Mouse (Mus musculus): ENCODE measurements around the gene Ccna1. TPM values are rescaled to one million over a fixed set of nuclear protein-coding genes. Genes with fewer than 3 reads are reported as not detected.

Gene Ccna1
- polyA plus RNA-seq (2014; fragmentation: Nextera tagmentation; extraction: Ambion mirVana): 1.6 and 2.1 TPM in 2 replicates

- H3K27me3 ChIP-seq (ENCODE audit: control insufficient read depth, insufficient read depth, low read length): peaks cover 18% of the 10 kb centered on the region
- H3K4me1 ChIP-seq (ENCODE audit: control insufficient read depth, insufficient read depth, low read length): peaks cover 4% of the 10 kb centered on the region; the same call in 1 of the 2 replicates
- peak within 1 kb of the TSS; percentile 53 for H3K4me3 ChIP-seq (ENCODE audit: low read length)
- H3K4me2 ChIP-seq (replicated peaks; ENCODE audit: low read depth, low read length): peak within 1 kb of the TSS; percentile 99
- H3K9me3 ChIP-seq (ENCODE audit: control insufficient read depth, low read length): no peaks in the 10 kb centered on the region
- WGBS: 1% methylated on average over 69 of the region's 73 CpGs
- peak within 1 kb of the TSS; percentile 56 for H3K9ac ChIP-seq (ENCODE audit: low read depth, low read length)
- ATAC-seq (ENCODE audit: low FRiP score, low TSS enrichment): peak; percentile 95
- H3K27ac ChIP-seq (ENCODE audit: low read depth, low read length): no peak within 1 kb of the TSS
- no peaks in the 10 kb centered on the region for H3K36me3 ChIP-seq (ENCODE audit: control insufficient read depth, insufficient read depth, low read length)
These were observed at the start of gene Ccna1 for GRCm38 (mm10) chr3:55055038-55055746. TSS of gene Ccna1 (minus strand) at chr3:55055501.

GRCm38 (mm10) chr3:55101092-55101491 lies 45.8 kb upstream of the Ccna1 start:
- Histone ChIP-seq H3K36me3 (ENCODE audit: control insufficient read depth, insufficient read depth, low read length) (no peaks in the 10 kb centered on the region), H3K27me3 (ENCODE audit: control insufficient read depth, insufficient read depth, low read length) (no peaks in the 10 kb centered on the region), H3K4me1 (ENCODE audit: control insufficient read depth, insufficient read depth, low read length) (no peaks in the 10 kb centered on the region), H3K9me3 (ENCODE audit: control insufficient read depth, low read length) (no peaks in the 10 kb centered on the region), H3K9ac (ENCODE audit: low read depth, low read length) (no peak overlapping the region), H3K4me2 (replicated peaks; ENCODE audit: low read depth, low read length) (no peak overlapping the region), H3K4me3 (ENCODE audit: low read length) (no peak overlapping the region), H3K27ac (ENCODE audit: low read depth, low read length) (no peak overlapping the region)
- ATAC-seq (ENCODE audit: low FRiP score, low TSS enrichment): no peak

DNA sequence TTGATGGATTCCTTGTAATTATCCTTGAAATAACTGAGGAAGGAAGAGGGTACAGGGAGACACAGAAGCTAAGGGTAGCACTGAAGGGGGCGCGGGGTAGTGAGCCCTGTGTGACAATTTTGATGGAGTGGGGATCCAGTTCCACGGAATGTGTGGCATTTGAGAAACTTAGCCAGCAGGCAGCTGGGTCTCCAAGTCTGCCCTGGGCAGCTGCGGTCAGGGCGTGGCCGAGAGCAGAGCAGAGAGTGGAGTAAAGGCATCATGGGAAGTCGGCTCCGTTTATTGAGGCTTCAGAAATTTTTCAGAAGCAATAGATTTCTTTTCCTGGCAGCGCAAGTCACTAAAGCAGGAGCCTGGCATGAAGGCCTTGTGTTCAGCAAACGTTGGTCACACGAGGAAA lies 43.7 kb upstream of the Ccna1 start:
- Histone ChIP-seq H3K9ac (ENCODE audit: low read depth, low read length) (no peak overlapping the region), H3K4me1 (ENCODE audit: control insufficient read depth, insufficient read depth, low read length) (no peaks in the 10 kb centered on the region), H3K4me3 (ENCODE audit: low read length) (no peak overlapping the region), H3K27me3 (ENCODE audit: control insufficient read depth, insufficient read depth, low read length) (no peaks in the 10 kb centered on the region), H3K27ac (ENCODE audit: low read depth, low read length) (no peak overlapping the region), H3K9me3 (ENCODE audit: control insufficient read depth, low read length) (no peaks in the 10 kb centered on the region), H3K4me2 (replicated peaks; ENCODE audit: low read depth, low read length) (no peak overlapping the region), H3K36me3 (ENCODE audit: control insufficient read depth, insufficient read depth, low read length) (no peaks in the 10 kb centered on the region)
- no peak for ATAC-seq (ENCODE audit: low FRiP score, low TSS enrichment)
- 80% methylated on average over 11 of the region's 11 CpGs for WGBS

- 85% methylated on average over 2 of the region's 2 CpGs for WGBS
- no peak overlapping the region for H3K9ac ChIP-seq (ENCODE audit: low read depth, low read length)
- no peak overlapping the region for H3K4me2 ChIP-seq (replicated peaks; ENCODE audit: low read depth, low read length)
- no peaks in the 10 kb centered on the region for H3K36me3 ChIP-seq (ENCODE audit: control insufficient read depth, insufficient read depth, low read length)
- no peak for ATAC-seq (ENCODE audit: low FRiP score, low TSS enrichment)
- H3K9me3 ChIP-seq (ENCODE audit: control insufficient read depth, low read length): no peaks in the 10 kb centered on the region
- H3K4me1 ChIP-seq (ENCODE audit: control insufficient read depth, insufficient read depth, low read length): no peaks in the 10 kb centered on the region
- no peak overlapping the region for H3K4me3 ChIP-seq (ENCODE audit: low read length)
- H3K27me3 ChIP-seq (ENCODE audit: control insufficient read depth, insufficient read depth, low read length): no peaks in the 10 kb centered on the region
- no peak overlapping the region for H3K27ac ChIP-seq (ENCODE audit: low read depth, low read length)
These were observed 42.7 kb upstream of the Ccna1 start for GRCm38 (mm10) chr3:55098014-55098413.

- Histone ChIP-seq H3K4me1 (ENCODE audit: control insufficient read depth, insufficient read depth, low read length) (no peaks in the 10 kb centered on the region), H3K36me3 (ENCODE audit: control insufficient read depth, insufficient read depth, low read length) (no peaks in the 10 kb centered on the region), H3K27me3 (ENCODE audit: control insufficient read depth, insufficient read depth, low read length) (no peaks in the 10 kb centered on the region), H3K4me3 (ENCODE audit: low read length) (no peak overlapping the region), H3K4me2 (replicated peaks; ENCODE audit: low read depth, low read length) (no peak overlapping the region), H3K9me3 (ENCODE audit: control insufficient read depth, low read length) (no peaks in the 10 kb centered on the region), H3K27ac (ENCODE audit: low read depth, low read length) (no peak overlapping the region), H3K9ac (ENCODE audit: low read depth, low read length) (no peak overlapping the region)
- WGBS: 93% methylated on average over 2 of the region's 2 CpGs
- ATAC-seq (ENCODE audit: low FRiP score, low TSS enrichment): no peak
These were observed 41.9 kb upstream of the Ccna1 start for GRCm38 (mm10) chr3:55097186-55097585.

- H3K9me3 ChIP-seq (ENCODE audit: control insufficient read depth, low read length): no peaks in the 10 kb centered on the region
- no peaks in the 10 kb centered on the region for H3K36me3 ChIP-seq (ENCODE audit: control insufficient read depth, insufficient read depth, low read length)
- peak overlapping the region; percentile 47; the same call in 1 of the 2 replicates for H3K27ac ChIP-seq (ENCODE audit: low read depth, low read length)
- no peak for ATAC-seq (ENCODE audit: low FRiP score, low TSS enrichment)
- WGBS: 76% methylated on average over 2 of the region's 2 CpGs
- H3K9ac ChIP-seq (ENCODE audit: low read depth, low read length): no peak overlapping the region
- H3K4me2 ChIP-seq (replicated peaks; ENCODE audit: low read depth, low read length): no peak overlapping the region
- H3K27me3 ChIP-seq (ENCODE audit: control insufficient read depth, insufficient read depth, low read length): no peaks in the 10 kb centered on the region
- no peak overlapping the region for H3K4me3 ChIP-seq (ENCODE audit: low read length)
- H3K4me1 ChIP-seq (ENCODE audit: control insufficient read depth, insufficient read depth, low read length): no peaks in the 10 kb centered on the region
These were observed 41.3 kb upstream of the Ccna1 start for GRCm38 (mm10) chr3:55096655-55097005.

- Histone ChIP-seq H3K9ac (ENCODE audit: low read depth, low read length) (no peak overlapping the region), H3K4me3 (ENCODE audit: low read length) (no peak overlapping the region), H3K4me1 (ENCODE audit: control insufficient read depth, insufficient read depth, low read length) (no peaks in the 10 kb centered on the region), H3K27me3 (ENCODE audit: control insufficient read depth, insufficient read depth, low read length) (no peaks in the 10 kb centered on the region), H3K9me3 (ENCODE audit: control insufficient read depth, low read length) (no peaks in the 10 kb centered on the region), H3K36me3 (ENCODE audit: control insufficient read depth, insufficient read depth, low read length) (no peaks in the 10 kb centered on the region), H3K4me2 (replicated peaks; ENCODE audit: low read depth, low read length) (no peak overlapping the region; the same call in 1 of the 2 replicates), H3K27ac (ENCODE audit: low read depth, low read length) (peak overlapping the region; percentile 47)
- 43% methylated on average over 8 of the region's 8 CpGs for WGBS
- ATAC-seq (ENCODE audit: low FRiP score, low TSS enrichment): peak; percentile 60; the same call in 1 of the 2 replicates
These were observed 40.8 kb upstream of the Ccna1 start for GRCm38 (mm10) chr3:55095968-55096654.

GRCm38 (mm10) chr3:55093161-55093560 lies 37.9 kb upstream of the Ccna1 start:
- 74% methylated on average over 1 of the region's 1 CpGs for WGBS
- ATAC-seq (ENCODE audit: low FRiP score, low TSS enrichment): no peak

GRCm38 (mm10) chr3:55089291-55089690 lies 34.0 kb upstream of the Ccna1 start:
- Histone ChIP-seq H3K36me3 (ENCODE audit: control insufficient read depth, insufficient read depth, low read length) (no peaks in the 10 kb centered on the region), H3K9ac (ENCODE audit: low read depth, low read length) (no peak overlapping the region), H3K4me3 (ENCODE audit: low read length) (no peak overlapping the region), H3K4me1 (ENCODE audit: control insufficient read depth, insufficient read depth, low read length) (no peaks in the 10 kb centered on the region), H3K4me2 (replicated peaks; ENCODE audit: low read depth, low read length) (no peak overlapping the region), H3K9me3 (ENCODE audit: control insufficient read depth, low read length) (no peaks in the 10 kb centered on the region), H3K27me3 (ENCODE audit: control insufficient read depth, insufficient read depth, low read length) (no peaks in the 10 kb centered on the region), H3K27ac (ENCODE audit: low read depth, low read length) (no peak overlapping the region)
- 78% methylated on average over 4 of the region's 4 CpGs for WGBS
- ATAC-seq (ENCODE audit: low FRiP score, low TSS enrichment): no peak

More at GRCm38 (mm10) chr3:55093161-55093560, 37.9 kb upstream of the Ccna1 start:
- Histone ChIP-seq H3K4me2 (replicated peaks; ENCODE audit: low read depth, low read length) (no peak overlapping the region), H3K4me1 (ENCODE audit: control insufficient read depth, insufficient read depth, low read length) (no peaks in the 10 kb centered on the region), H3K27me3 (ENCODE audit: control insufficient read depth, insufficient read depth, low read length) (no peaks in the 10 kb centered on the region), H3K27ac (ENCODE audit: low read depth, low read length) (no peak overlapping the region), H3K4me3 (ENCODE audit: low read length) (no peak overlapping the region), H3K36me3 (ENCODE audit: control insufficient read depth, insufficient read depth, low read length) (no peaks in the 10 kb centered on the region), H3K9me3 (ENCODE audit: control insufficient read depth, low read length) (no peaks in the 10 kb centered on the region), H3K9ac (ENCODE audit: low read depth, low read length) (no peak overlapping the region)
